8 mouse cellular contexts compared by ENCODE assay signal in genomic region chr13:21783734-21784161, GRCm38 (mm10). TPM values are rescaled to one million over a fixed set of nuclear protein-coding genes. Genes with fewer than 3 reads are reported as not detected.
DNase-seq lines count a peak whose midpoint lies in the region; ATAC-seq and TF ChIP-seq lines count a peak whose summit lies in the region.

No protein-coding gene starts in this region.

- WGBS in forebrain, postnatal 0 days, result 2% methylated on average over 9 of the region's 9 CpGs
- WGBS in limb, embryonic 12.5 days, result 2% methylated on average over 9 of the region's 9 CpGs

- peak; percentile 23 to 45 for DNase-seq in left cerebral cortex, postnatal 25 days (ENCODE audit: low spot score in 2 of 2)
- DNase-seq in left cerebral cortex, adult 8-10 months (ENCODE audit: low spot score in 2 of 2), result no peak
- peak; percentile 61 for DNase-seq in forebrain, postnatal 0 days
- DNase-seq in naive thymus-derived CD4-positive, alpha-beta T cell, adult 2 months (ENCODE audit: low read depth), result peak; percentile 80
- no peak for DNase-seq in Muller cell, postnatal 12 days (ENCODE audit: inconsistent ontology term)
- DNase-seq in adrenal gland, adult 8-10 months, result no peak

- H3K4me2 ChIP-seq in forebrain, postnatal 0 days (ENCODE audit: low read depth), result peak overlapping the region; percentile 76
- peak overlapping the region; percentile 65 for H3K4me2 ChIP-seq in limb, embryonic 12.5 days

- H3K4me3 ChIP-seq in bone marrow macrophage, adult 2 months (ENCODE audit: insufficient read depth, low read length), result peak overlapping the region; percentile 18
- peak overlapping the region; percentile 39 for H3K4me3 ChIP-seq in forebrain, postnatal 0 days (ENCODE audit: low read depth, low read length)
- H3K4me3 ChIP-seq in limb, embryonic 12.5 days (replicated peaks), result peak overlapping the region; percentile 44

- no peak overlapping the region for H3K9ac ChIP-seq in forebrain, postnatal 0 days
- H3K9ac ChIP-seq in limb, embryonic 12.5 days (replicated peaks), result peak overlapping the region; percentile 53

- no peak for TF ChIP-seq POLR2A in bone marrow macrophage, adult 2 months (IDR thresholded peaks at IDR 0.05; ENCODE audit: borderline replicate concordance, low read depth, low read length)

- H3K27ac ChIP-seq in bone marrow macrophage, adult 2 months (ENCODE audit: insufficient read depth, low read depth, low read length), result peak overlapping the region; percentile 89
- no peak overlapping the region for H3K27ac ChIP-seq in forebrain, postnatal 0 days (ENCODE audit: low read depth, low read length)
- H3K27ac ChIP-seq in limb, embryonic 12.5 days, result peak overlapping the region; percentile 92

- peaks cover 20% of the 10 kb centered on the region for H3K4me1 ChIP-seq in bone marrow macrophage, adult 2 months (ENCODE audit: control insufficient read depth, insufficient read depth, low read length)
- H3K4me1 ChIP-seq in forebrain, postnatal 0 days (ENCODE audit: insufficient read depth), result peaks cover 29% of the 10 kb centered on the region
- peaks cover 44% of the 10 kb centered on the region for H3K4me1 ChIP-seq in limb, embryonic 12.5 days (replicated peaks)

- H3K36me3 ChIP-seq in forebrain, postnatal 0 days (ENCODE audit: insufficient read depth), result no peaks in the 10 kb centered on the region
- H3K36me3 ChIP-seq in limb, embryonic 12.5 days, result no peaks in the 10 kb centered on the region

- intact Hi-C loops in left cerebral cortex, postnatal 25 days (cut with DNase I), result loop anchor here (2.0 to 10.0 kb wide), 4 partner anchors 31 to 1971 kb away; partner anchors contain the start of genes Hist1h2ab, Hist1h2ai, Hist1h2ak and Hist1h2bl

- no peak for ATAC-seq in forebrain, postnatal 0 days
- ATAC-seq in limb, embryonic 12.5 days (ENCODE audit: insufficient number of reproducible peaks, insufficient read depth, low FRiP score, low TSS enrichment, low read depth), result no peak

- no peaks in the 10 kb centered on the region for H3K27me3 ChIP-seq in forebrain, postnatal 0 days (ENCODE audit: insufficient read depth, low read length)
- no peaks in the 10 kb centered on the region for H3K27me3 ChIP-seq in limb, embryonic 12.5 days

- no peaks in the 10 kb centered on the region for H3K9me3 ChIP-seq in forebrain, postnatal 0 days (ENCODE audit: low read length)
- no peaks in the 10 kb centered on the region for H3K9me3 ChIP-seq in limb, embryonic 12.5 days

- no peak for TF ChIP-seq CTCF in bone marrow macrophage, adult 2 months (IDR thresholded peaks at IDR 0.05; ENCODE audit: low read depth, low read length)
- no peak for TF ChIP-seq CTCF in forebrain, postnatal 0 days (IDR thresholded peaks at IDR 0.05; ENCODE audit: low read depth)

RNA-seq across cellular contexts. Expression of gene Hist1h3i, which starts 0.6 kb away (rescaled TPM):
- 10 to 100 TPM; 61.5 to 78.2 TPM for total RNA-seq in left cerebral cortex, postnatal 25 days (2021)
- total RNA-seq in left cerebral cortex, adult 8-10 months (2022), result 10 to 100 TPM; 44.4 to 70.8 (median 54.9) TPM
- polyA plus RNA-seq in bone marrow macrophage, adult 2 months (2012; ENCODE audit: insufficient read depth, insufficient read length, missing spikeins), result 3.9 and 4.4 TPM in 2 replicates
- total RNA-seq in forebrain, postnatal 0 days (2014; rRNA removed), result 282 and 291 TPM in 2 replicates
- 20.0 and 34.1 TPM in 2 replicates for polyA plus RNA-seq in forebrain, postnatal 0 days (2015; fragmentation: Nextera tagmentation; extraction: Ambion mirVana)
- polyA plus RNA-seq in limb, embryonic 12.5 days (2016; fragmentation: Nextera tagmentation; extraction: Ambion mirVana), result 163 and 202 TPM in 2 replicates
- 10 to 100 TPM; 45.2 to 52.5 (median 48.0) TPM for total RNA-seq in adrenal gland, adult 8-10 months (2022)

RNA-seq across cellular contexts. Expression of gene Hist1h2an, which starts 3.3 kb away (rescaled TPM):
- 1 to 10 TPM in 1 of 2 experiments, not detected in 1; 1.1 TPM for total RNA-seq in left cerebral cortex, postnatal 25 days (2021)
- 1 to 10 TPM in 2 of 4 experiments, not detected in 2; 2.9 to 4.0 TPM for total RNA-seq in left cerebral cortex, adult 8-10 months (2022)
- polyA plus RNA-seq in bone marrow macrophage, adult 2 months (2012; ENCODE audit: insufficient read depth, insufficient read length, missing spikeins), result not detected in 2 replicates
- 143 and 154 TPM in 2 replicates for total RNA-seq in forebrain, postnatal 0 days (2014; rRNA removed)
- 1.1 and 1.6 TPM in 2 replicates for polyA plus RNA-seq in forebrain, postnatal 0 days (2015; fragmentation: Nextera tagmentation; extraction: Ambion mirVana)
- 16.8 and 19.0 TPM in 2 replicates for polyA plus RNA-seq in limb, embryonic 12.5 days (2016; fragmentation: Nextera tagmentation; extraction: Ambion mirVana)
- 1 to 10 TPM in 2 of 4 experiments, not detected in 2; 2.7 to 7.2 TPM for total RNA-seq in adrenal gland, adult 8-10 months (2022)

RNA-seq across cellular contexts. Expression of gene Hist1h1b, which starts 3.3 kb away (rescaled TPM):
- 10 to 100 TPM in 1 of 2 experiments, 1 to 10 TPM in 1; 5.3 to 10.6 TPM for total RNA-seq in left cerebral cortex, postnatal 25 days (2021)
- 10 to 100 TPM in 2 of 4 experiments, 1 to 10 TPM in 2; 7.2 to 11.0 (median 10.2) TPM for total RNA-seq in left cerebral cortex, adult 8-10 months (2022)
- polyA plus RNA-seq in bone marrow macrophage, adult 2 months (2012; ENCODE audit: insufficient read depth, insufficient read length, missing spikeins), result 0.82 and 2.1 TPM in 2 replicates
- total RNA-seq in forebrain, postnatal 0 days (2014; rRNA removed), result 140 and 182 TPM in 2 replicates
- polyA plus RNA-seq in forebrain, postnatal 0 days (2015; fragmentation: Nextera tagmentation; extraction: Ambion mirVana), result 4.0 and 4.7 TPM in 2 replicates
- 40.4 and 49.4 TPM in 2 replicates for polyA plus RNA-seq in limb, embryonic 12.5 days (2016; fragmentation: Nextera tagmentation; extraction: Ambion mirVana)
- total RNA-seq in adrenal gland, adult 8-10 months (2022), result 10 to 100 TPM; 13.2 to 18.9 (median 15.8) TPM

RNA-seq across cellular contexts. Expression of gene Hist1h2bp, which starts 3.5 kb away (rescaled TPM):
- total RNA-seq in left cerebral cortex, postnatal 25 days (2021), result 10 to 100 TPM in 1 of 2 experiments, 1 to 10 TPM in 1; 5.8 to 12.1 TPM
- 10 to 100 TPM in 1 of 4 experiments, 1 to 10 TPM in 3; 6.0 to 11.4 (median 8.5) TPM for total RNA-seq in left cerebral cortex, adult 8-10 months (2022)
- not detected in 2 replicates for polyA plus RNA-seq in bone marrow macrophage, adult 2 months (2012; ENCODE audit: insufficient read depth, insufficient read length, missing spikeins)
- 46.4 and 70.5 TPM in 2 replicates for total RNA-seq in forebrain, postnatal 0 days (2014; rRNA removed)
- 0.28 TPM in 1 of 2 replicates, not detected in the other for polyA plus RNA-seq in forebrain, postnatal 0 days (2015; fragmentation: Nextera tagmentation; extraction: Ambion mirVana)
- polyA plus RNA-seq in limb, embryonic 12.5 days (2016; fragmentation: Nextera tagmentation; extraction: Ambion mirVana), result 1.5 and 3.9 TPM in 2 replicates
- 10 to 100 TPM in 1 of 4 experiments, 1 to 10 TPM in 3; 6.0 to 15.5 (median 8.6) TPM for total RNA-seq in adrenal gland, adult 8-10 months (2022)

RNA-seq across cellular contexts. Expression of gene Hist1h2bq, which starts 26.2 kb away (rescaled TPM):
- 10 to 100 TPM; 44.4 to 48.2 TPM for total RNA-seq in left cerebral cortex, postnatal 25 days (2021)
- total RNA-seq in left cerebral cortex, adult 8-10 months (2022), result 10 to 100 TPM; 26.3 to 44.6 (median 31.8) TPM
- 3.2 and 6.5 TPM in 2 replicates for polyA plus RNA-seq in bone marrow macrophage, adult 2 months (2012; ENCODE audit: insufficient read depth, insufficient read length, missing spikeins)
- total RNA-seq in forebrain, postnatal 0 days (2014; rRNA removed), result 214 and 268 TPM in 2 replicates
- polyA plus RNA-seq in forebrain, postnatal 0 days (2015; fragmentation: Nextera tagmentation; extraction: Ambion mirVana), result 4.6 and 5.2 TPM in 2 replicates
- polyA plus RNA-seq in limb, embryonic 12.5 days (2016; fragmentation: Nextera tagmentation; extraction: Ambion mirVana), result 36.6 and 45.0 TPM in 2 replicates
- total RNA-seq in adrenal gland, adult 8-10 months (2022), result 10 to 100 TPM; 62.2 to 78.1 (median 68.0) TPM

Comparison
In these comparisons a context has a peak if more than half of its experiments do, and no peak if none do; other contexts are left out.
1. DNase-seq: peak in left cerebral cortex, postnatal 25 days (2 of 2), forebrain, postnatal 0 days (single experiment) and naive thymus-derived CD4-positive, alpha-beta T cell, adult 2 months (single experiment); none in left cerebral cortex, adult 8-10 months (0 of 2), Muller cell, postnatal 12 days (single experiment) and adrenal gland, adult 8-10 months (single experiment).
2. RNA of gene Hist1h2an, which starts 3.3 kb away (total RNA-seq): 143 to 154 TPM in forebrain, postnatal 0 days; 2.9 to 4.0 TPM in left cerebral cortex, adult 8-10 months, 2.7 to 7.2 TPM in adrenal gland, adult 8-10 months and 1.1 TPM in left cerebral cortex, postnatal 25 days; every median in the first group is over 10 times any median in the second.
3. Peak in every context shown above with its lines, with median percentiles within 50 percentile points of each other: H3K4me3 ChIP-seq.